Mouse (Mus musculus) embryonic facial prominence, embryonic 11.5 days (tissue): ENCODE results near the gene Dgcr6. TPM values are rescaled to one million over a fixed set of nuclear protein-coding genes. Genes with fewer than 3 reads are reported as not detected.

Experiments used
- ATAC-seq: fragments of 200-750 bp; cut with Nextera tagmentation; replicated peaks from 2 replicates; pipeline ENCODE4 v1.8.0; 2017; ENCODE audit warnings: low read depth; ENCODE audit not compliant: insufficient number of reproducible peaks, low FRiP score, low TSS enrichment
- DNase-seq: peaks from one replicate; pipeline ENCODE4 v3.0.0-alpha.2; 2015; ENCODE audit warnings: low spot score
- H3K27ac ChIP-seq: fragments of 300-500 bp; sonication (generic); replicated peaks from 2 replicates; pipeline ENCODE4 v1.5.1; 2014; ENCODE audit warnings: mild to moderate bottlenecking, low read depth, low read length, control low read depth
- H3K27me3 ChIP-seq: fragments of 300-500 bp; sonication (generic); 2 replicates; pipeline ENCODE4 v1.6.1; 2014; ENCODE audit warnings: mild to moderate bottlenecking, low read length, moderate library complexity, mixed read lengths; ENCODE audit not compliant: control insufficient read depth, insufficient read depth
- H3K36me3 ChIP-seq: fragments of 300-500 bp; sonication (generic); replicated peaks from 2 replicates; pipeline ENCODE4 v1.6.1; 2014; ENCODE audit warnings: low read depth, mild to moderate bottlenecking, low read length, moderate library complexity, mixed read lengths; ENCODE audit not compliant: control insufficient read depth, insufficient read depth
- H3K4me1 ChIP-seq: fragments of 300-500 bp; sonication (generic); 2 replicates; pipeline ENCODE4 v1.6.1; 2014; ENCODE audit warnings: low read length, mixed read lengths; ENCODE audit not compliant: control insufficient read depth, insufficient read depth
- H3K4me2 ChIP-seq: fragments of 300-500 bp; sonication (generic); 2 replicates; pipeline ENCODE4 v1.6.1; 2014; ENCODE audit warnings: low read depth, mild to moderate bottlenecking, control low read depth, low read length, moderate library complexity
- H3K4me3 ChIP-seq: fragments of 300-500 bp; sonication (generic); 2 replicates; pipeline ENCODE4 v1.5.1; 2014; ENCODE audit warnings: low read depth, low read length, control low read depth
- H3K9ac ChIP-seq: fragments of 300-500 bp; sonication (generic); replicated peaks from 2 replicates; pipeline ENCODE4 v1.6.1; 2014; ENCODE audit warnings: mild to moderate bottlenecking, control low read depth, low read length
- H3K9me3 ChIP-seq: fragments of 300-500 bp; sonication (generic); replicated peaks from 2 replicates; pipeline ENCODE4 v1.6.1; 2016; ENCODE audit warnings: mild to moderate bottlenecking, low read length, inconsistent platforms, mixed read lengths; ENCODE audit not compliant: control insufficient read depth
- WGBS: fragments of 180-500 bp; shearing (Covaris S2); extraction: QIAGEN DNeasy Blood & Tissue Kit; methylation state at CpG from one replicate; pipeline ENCODE4 v1.1.7; 2014; 5-methylcytosine and 5-hydroxymethylcytosine counted together
- polyA plus RNA-seq: library from polyadenylated mRNA; unstranded; fragments of >200 nt; fragmentation: Nextera tagmentation; extraction: Ambion mirVana; gene quantifications from 2 replicates; pipeline ENCODE4 v1.2.1, GENCODE M21; 2014

Dgcr6 gene
- polyA plus RNA-seq, 1 experiment from 2014 or later = 118 TPM

- no peak overlapping the region for H3K4me3 ChIP-seq
- H3K27ac ChIP-seq = no peak overlapping the region
- no peak overlapping the region for H3K4me2 ChIP-seq
- H3K27me3 ChIP-seq = no peaks in the 10 kb centered on the region
- ATAC-seq (no peak), DNase-seq (no peak)
- WGBS = 83% methylated on average over 4 of the region's 4 CpGs
- no peak overlapping the region for H3K9ac ChIP-seq
- H3K4me1 ChIP-seq = no peaks in the 10 kb centered on the region
- no peaks in the 10 kb centered on the region for H3K36me3 ChIP-seq
- no peaks in the 10 kb centered on the region for H3K9me3 ChIP-seq
These were observed 19.4 kb upstream of the Dgcr6 start for GRCm38 (mm10) chr16:18033289-18033688.

DNA sequence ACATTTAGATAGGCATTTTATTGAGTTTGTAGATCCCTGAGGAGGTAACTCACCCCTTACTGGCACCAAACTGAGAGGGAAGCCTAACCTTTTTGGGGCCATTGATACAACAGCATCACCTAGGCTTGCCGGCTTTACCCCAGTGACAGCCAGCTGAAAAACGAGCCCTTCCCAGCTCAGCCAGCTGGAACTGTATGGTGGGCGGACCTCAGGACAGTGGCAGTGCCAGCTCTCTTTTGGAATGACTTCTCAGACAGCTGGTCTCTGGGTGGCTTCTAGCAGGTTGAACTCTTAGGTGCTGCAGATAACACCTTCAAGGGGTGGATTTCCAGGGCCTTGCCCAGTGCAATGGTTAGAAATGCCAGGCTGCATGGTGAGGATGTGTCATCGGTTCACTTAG is 18.4 kb upstream of the Dgcr6 start:
- DNase-seq (no peak), ATAC-seq (no peak)
- Histone ChIP-seq H3K9me3 (no peaks in the 10 kb centered on the region), H3K27ac (no peak overlapping the region), H3K36me3 (no peaks in the 10 kb centered on the region), H3K4me2 (no peak overlapping the region), H3K4me3 (no peak overlapping the region), H3K27me3 (no peaks in the 10 kb centered on the region), H3K4me1 (no peaks in the 10 kb centered on the region), H3K9ac (no peak overlapping the region)
- 72% methylated on average over 4 of the region's 4 CpGs for WGBS

GRCm38 (mm10) chr16:18036425-18036955 is 16.2 kb upstream of the Dgcr6 start:
- Histone ChIP-seq H3K27ac (no peak overlapping the region), H3K36me3 (no peaks in the 10 kb centered on the region), H3K4me1 (no peaks in the 10 kb centered on the region), H3K9ac (no peak overlapping the region), H3K9me3 (no peaks in the 10 kb centered on the region), H3K27me3 (no peaks in the 10 kb centered on the region), H3K4me2 (no peak overlapping the region), H3K4me3 (no peak overlapping the region)
- 22% methylated on average over 16 of the region's 16 CpGs for WGBS
- DNase-seq (peak; percentile 68), ATAC-seq (no peak)

DNA sequence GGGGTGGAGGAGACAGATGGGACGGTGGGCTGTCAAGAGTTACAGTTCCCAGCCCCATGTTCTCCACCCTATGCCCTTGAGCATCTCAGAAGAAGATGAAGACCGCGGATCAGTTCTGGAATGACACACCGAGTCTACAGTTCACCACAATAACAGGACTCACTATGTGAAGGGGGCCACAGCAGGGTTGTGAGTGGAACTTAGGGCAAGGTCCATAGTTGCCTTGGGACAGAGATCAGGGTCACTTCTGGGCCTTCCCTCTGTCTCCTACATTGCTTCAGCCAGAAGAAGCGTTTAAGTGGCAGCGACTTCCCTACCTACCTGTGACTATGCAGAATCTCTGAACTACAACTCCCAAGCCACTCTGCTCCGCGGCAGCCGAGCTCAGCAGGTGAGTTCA is 15.6 kb upstream of the Dgcr6 start:
- WGBS = 57% methylated on average over 9 of the region's 9 CpGs
- ATAC-seq = no peak
- Histone ChIP-seq H3K4me1 (no peaks in the 10 kb centered on the region), H3K9me3 (no peaks in the 10 kb centered on the region), H3K9ac (no peak overlapping the region), H3K36me3 (no peaks in the 10 kb centered on the region), H3K4me3 (no peak overlapping the region), H3K27ac (no peak overlapping the region), H3K4me2 (no peak overlapping the region), H3K27me3 (no peaks in the 10 kb centered on the region)
- DNase-seq = no peak

DNA sequence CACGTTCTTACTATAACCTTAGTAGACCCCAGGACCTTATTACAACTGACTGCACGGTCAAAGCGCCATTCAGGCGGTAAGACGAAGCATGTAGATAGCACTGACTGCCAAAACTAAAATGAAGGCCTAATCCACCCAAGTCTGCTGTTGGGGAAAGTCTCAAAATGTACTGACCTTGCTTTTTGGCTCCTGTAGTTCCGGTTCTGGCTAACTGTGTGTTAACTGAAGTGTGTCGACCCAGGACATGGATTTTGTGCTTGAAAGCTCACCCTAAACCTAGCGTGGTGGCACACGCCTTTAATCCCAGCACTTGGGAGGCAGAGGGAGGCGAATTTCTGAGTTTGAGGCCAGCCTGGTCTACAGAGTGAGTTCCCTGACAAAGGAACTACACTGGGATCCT is 7.7 kb upstream of the Dgcr6 start:
- no peak overlapping the region for H3K4me3 ChIP-seq
- no peak overlapping the region for H3K4me2 ChIP-seq
- H3K27me3 ChIP-seq = no peaks in the 10 kb centered on the region
- H3K36me3 ChIP-seq = no peaks in the 10 kb centered on the region
- no peak for ATAC-seq
- DNase-seq = no peak
- no peaks in the 10 kb centered on the region for H3K4me1 ChIP-seq
- no peak overlapping the region for H3K27ac ChIP-seq
- H3K9ac ChIP-seq = no peak overlapping the region
- no peaks in the 10 kb centered on the region for H3K9me3 ChIP-seq
- WGBS = 85% methylated on average over 10 of the region's 10 CpGs

- Histone ChIP-seq H3K9ac (no peak overlapping the region), H3K27ac (no peak overlapping the region), H3K9me3 (no peaks in the 10 kb centered on the region), H3K27me3 (no peaks in the 10 kb centered on the region), H3K4me2 (no peak overlapping the region), H3K4me3 (no peak overlapping the region), H3K4me1 (no peaks in the 10 kb centered on the region), H3K36me3 (no peaks in the 10 kb centered on the region)
- WGBS = 4% methylated on average over 3 of the region's 3 CpGs
- DNase-seq (peak; percentile 83), ATAC-seq (peak; percentile 75)
These were observed 5.0 kb upstream of the Dgcr6 start for GRCm38 (mm10) chr16:18047660-18048059.

GRCm38 (mm10) chr16:18048071-18048470 is 4.6 kb upstream of the Dgcr6 start:
- no peak for DNase-seq
- Histone ChIP-seq H3K4me1 (no peaks in the 10 kb centered on the region), H3K27ac (no peak overlapping the region), H3K9me3 (no peaks in the 10 kb centered on the region), H3K27me3 (no peaks in the 10 kb centered on the region), H3K4me2 (no peak overlapping the region), H3K36me3 (no peaks in the 10 kb centered on the region), H3K9ac (no peak overlapping the region), H3K4me3 (no peak overlapping the region)
- ATAC-seq = no peak
- WGBS = 79% methylated on average over 8 of the region's 8 CpGs

- Histone ChIP-seq H3K9ac (no peak overlapping the region), H3K4me3 (no peak overlapping the region), H3K27ac (no peak overlapping the region), H3K9me3 (no peaks in the 10 kb centered on the region), H3K27me3 (no peaks in the 10 kb centered on the region), H3K4me1 (no peaks in the 10 kb centered on the region), H3K36me3 (no peaks in the 10 kb centered on the region), H3K4me2 (no peak overlapping the region)
- DNase-seq = no peak
- WGBS = 50% methylated on average over 7 of the region's 7 CpGs
- ATAC-seq = no peak
These were observed 338 bp upstream of the Dgcr6 start for GRCm38 (mm10) chr16:18052322-18052721.
